ENCODE assay signal across 8 mouse cellular contexts in the genomic region with DNA sequence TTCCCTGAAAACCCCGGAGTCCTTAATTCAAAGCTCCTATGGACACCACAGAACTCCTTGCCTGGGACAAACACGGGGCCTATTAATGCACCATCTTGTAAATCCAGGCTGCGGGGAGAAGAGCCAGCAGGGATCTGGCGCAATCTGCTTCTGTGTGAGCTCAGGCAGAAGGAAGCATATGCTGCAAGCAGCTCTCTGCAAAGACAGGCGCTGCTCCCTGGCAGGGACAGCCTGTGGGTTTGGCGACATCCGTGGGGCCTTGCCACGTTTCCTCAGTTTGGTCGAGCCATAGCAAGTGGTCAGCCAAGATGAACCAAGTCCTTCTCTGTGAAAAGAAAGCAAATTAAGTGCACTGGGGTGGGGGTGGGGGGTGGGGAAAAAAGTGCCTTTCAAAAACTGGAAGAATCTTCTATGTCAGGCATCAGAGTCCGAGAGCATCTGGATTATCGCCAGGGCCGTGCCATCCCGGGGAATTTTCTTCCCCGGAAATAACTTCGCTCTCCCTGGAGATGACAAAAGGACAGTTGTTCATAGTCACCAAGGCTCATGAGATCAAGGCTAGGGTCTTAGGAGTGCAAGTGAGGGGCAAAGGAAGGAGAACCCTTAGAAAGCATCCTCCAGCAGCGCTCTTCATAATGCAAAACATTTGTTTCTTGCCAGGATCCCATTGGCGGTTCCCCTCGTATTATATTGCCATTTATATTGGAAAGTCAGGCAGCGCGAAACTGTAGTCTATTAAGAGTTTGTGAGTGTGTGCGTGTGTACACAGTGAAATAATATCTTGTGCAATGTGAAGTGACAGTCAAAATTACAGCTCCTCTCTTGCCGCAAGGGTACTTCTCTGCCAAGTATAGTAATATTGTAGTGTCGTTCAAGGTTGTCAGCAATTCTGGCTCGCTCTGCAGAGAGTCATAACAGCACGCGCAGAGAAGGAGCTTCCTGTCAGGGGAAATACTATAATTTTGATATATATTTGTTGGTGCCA.
DNase-seq lines count a peak whose midpoint lies in the region; ATAC-seq lines count a peak whose summit lies in the region.

No protein-coding gene starts in this region.

- 0 out of 2 replicates have a peak overlapping the region, but pooled peaks have one; percentile 9 for H3K27ac ChIP-seq in forebrain, embryonic 14.5 days (ENCODE audit: low read depth, low read length)
- peak overlapping the region; percentile 71 for H3K27ac ChIP-seq in hindbrain, embryonic 10.5 days
- H3K27ac ChIP-seq in midbrain, embryonic 13.5 days, result peak overlapping the region; percentile 54

- peak overlapping the region; percentile 29 for H3K4me2 ChIP-seq in forebrain, embryonic 14.5 days (ENCODE audit: low read length)
- peak overlapping the region; percentile 23 for H3K4me2 ChIP-seq in midbrain, embryonic 13.5 days (replicated peaks)

- no peaks in the 10 kb centered on the region for H3K27me3 ChIP-seq in forebrain, embryonic 14.5 days (replicated peaks; ENCODE audit: control insufficient read depth, insufficient read depth, low read length)
- H3K27me3 ChIP-seq in hindbrain, embryonic 10.5 days (ENCODE audit: insufficient read depth, poor library complexity, severe bottlenecking), result no peaks in the 10 kb centered on the region
- no peaks in the 10 kb centered on the region for H3K27me3 ChIP-seq in midbrain, embryonic 13.5 days

- 29% methylated on average over 26 of the region's 26 CpGs for WGBS in forebrain, embryonic 14.5 days
- WGBS in hindbrain, embryonic 10.5 days, result 58% methylated on average over 26 of the region's 26 CpGs
- WGBS in midbrain, embryonic 13.5 days, result 36% methylated on average over 26 of the region's 26 CpGs

- no peak overlapping the region for H3K4me3 ChIP-seq in forebrain, embryonic 14.5 days (ENCODE audit: low read depth, low read length)
- no peak overlapping the region for H3K4me3 ChIP-seq in hindbrain, embryonic 10.5 days
- no peak overlapping the region for H3K4me3 ChIP-seq in midbrain, embryonic 13.5 days (replicated peaks)

- ATAC-seq in forebrain, embryonic 14.5 days, result peak; percentile 89
- peak; percentile 60 for ATAC-seq in midbrain, embryonic 13.5 days
- ATAC-seq in monocyte, adult 5-6 weeks (replicated peaks; ENCODE audit: insufficient number of reproducible peaks, low FRiP score, low TSS enrichment, poor library complexity, severe bottlenecking), result no peak

- peaks cover 22% of the 10 kb centered on the region for H3K4me1 ChIP-seq in forebrain, embryonic 14.5 days (ENCODE audit: control insufficient read depth, insufficient read depth, low read length)
- peaks cover 42% of the 10 kb centered on the region for H3K4me1 ChIP-seq in hindbrain, embryonic 10.5 days (replicated peaks)
- peaks cover 36% of the 10 kb centered on the region for H3K4me1 ChIP-seq in midbrain, embryonic 13.5 days (replicated peaks)

- H3K9ac ChIP-seq in forebrain, embryonic 14.5 days (ENCODE audit: low read length), result no peak overlapping the region
- H3K9ac ChIP-seq in midbrain, embryonic 13.5 days (replicated peaks), result no peak overlapping the region

- H3K9me3 ChIP-seq in forebrain, embryonic 14.5 days (replicated peaks; ENCODE audit: control insufficient read depth, low read length), result no peaks in the 10 kb centered on the region; the same call in 1 of the 2 replicates
- peaks cover 8% of the 10 kb centered on the region for H3K9me3 ChIP-seq in hindbrain, embryonic 10.5 days
- 0 out of 2 replicates have a peak, but pooled peaks cover 6% of the 10 kb centered on the region for H3K9me3 ChIP-seq in midbrain, embryonic 13.5 days

- intact Hi-C loops in left cerebral cortex, postnatal 14 days (cut with DNase I), result no loop called here

- H3K36me3 ChIP-seq in forebrain, embryonic 14.5 days (ENCODE audit: control insufficient read depth, insufficient read depth, low read length), result no peaks in the 10 kb centered on the region
- peaks cover 9% of the 10 kb centered on the region for H3K36me3 ChIP-seq in hindbrain, embryonic 10.5 days
- H3K36me3 ChIP-seq in midbrain, embryonic 13.5 days, result no peaks in the 10 kb centered on the region

- peak; percentile 29 for DNase-seq in adrenal gland, adult 18-20 months (ENCODE audit: low spot score in 2 of 2)
- DNase-seq in cerebellum, adult 11 months, result peak; percentile 95
- peak; percentile 91 for DNase-seq in forebrain, embryonic 14.5 days (ENCODE audit: low spot score)
- DNase-seq in hindbrain, embryonic 10.5 days (ENCODE audit: low spot score), result peak; percentile 25
- peak; percentile 41 to 68 for DNase-seq in left cerebral cortex, postnatal 14 days (ENCODE audit: low spot score in 2 of 2)
- DNase-seq in thymus, postnatal 4 days, result no peak

Comparison
In these comparisons a context has a peak if more than half of its experiments do, and no peak if none do; other contexts are left out.
1. H3K27ac ChIP-seq: peak in every context shown above with its lines; median percentile 71 in hindbrain, embryonic 10.5 days; 54 in midbrain, embryonic 13.5 days; 9 in forebrain, embryonic 14.5 days.